ENCODE assay signal across 8 mouse cellular contexts in the genomic region with DNA sequence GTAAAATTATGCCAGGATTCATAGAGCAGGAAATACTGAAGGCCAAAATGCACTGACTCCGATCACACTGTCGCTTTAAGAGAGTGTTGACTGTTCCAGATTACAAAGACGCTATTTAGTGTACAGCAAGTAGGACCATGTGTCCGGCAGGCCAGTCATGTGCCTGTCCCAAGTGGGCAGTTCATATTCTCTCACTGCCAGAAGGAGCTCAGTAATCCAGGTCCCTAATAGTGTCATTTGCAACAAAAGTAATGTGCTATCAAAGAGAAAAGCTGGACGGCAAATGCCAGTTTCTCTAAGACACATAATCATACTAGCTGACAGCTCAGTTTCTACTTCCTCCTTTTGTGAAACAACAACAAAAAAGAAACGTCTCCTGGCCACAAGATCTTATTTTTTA. TPM values are rescaled to one million over a fixed set of nuclear protein-coding genes. Genes with fewer than 3 reads are reported as not detected.
DNase-seq lines count a peak whose midpoint lies in the region; ATAC-seq and TF ChIP-seq lines count a peak whose summit lies in the region.

No protein-coding gene starts in this region.

- H3K27me3 ChIP-seq in embryonic facial prominence, embryonic 13.5 days, result no peaks in the 10 kb centered on the region
- no peaks in the 10 kb centered on the region for H3K27me3 ChIP-seq in hindbrain, embryonic 15.5 days
- no peaks in the 10 kb centered on the region for H3K27me3 ChIP-seq in liver, embryonic 15.5 days
- no peaks in the 10 kb centered on the region for H3K27me3 ChIP-seq in small intestine, adult 2 months (ENCODE audit: control insufficient read depth, insufficient read depth, low read length)

- peak; percentile 74 to 80 for DNase-seq in heart, adult 18-20 months
- DNase-seq in heart, postnatal 25 days (ENCODE audit: low spot score), result no peak
- DNase-seq in frontal cortex, adult 2 months (ENCODE audit: extremely low spot score in 1 of 2, low spot score in 1 of 2), result no peak
- DNase-seq in right cerebral cortex, postnatal 14 days, result no peak

- H3K4me3 ChIP-seq in embryonic facial prominence, embryonic 13.5 days, result peak overlapping the region; percentile 85
- H3K4me3 ChIP-seq in hindbrain, embryonic 15.5 days, result no peak overlapping the region
- peak overlapping the region; percentile 84 for H3K4me3 ChIP-seq in liver, embryonic 15.5 days (replicated peaks)
- H3K4me3 ChIP-seq in small intestine, adult 2 months (ENCODE audit: low read depth, low read length), result peak overlapping the region; percentile 21; the same call in 1 of the 2 replicates

- no peaks in the 10 kb centered on the region for H3K9me3 ChIP-seq in embryonic facial prominence, embryonic 13.5 days
- H3K9me3 ChIP-seq in hindbrain, embryonic 15.5 days, result no peaks in the 10 kb centered on the region
- H3K9me3 ChIP-seq in liver, embryonic 15.5 days (replicated peaks), result no peaks in the 10 kb centered on the region

- H3K4me2 ChIP-seq in embryonic facial prominence, embryonic 13.5 days, result peak overlapping the region; percentile 82
- H3K4me2 ChIP-seq in hindbrain, embryonic 15.5 days, result peak overlapping the region; percentile 53
- H3K4me2 ChIP-seq in liver, embryonic 15.5 days, result peak overlapping the region; percentile 99

- H3K27ac ChIP-seq in embryonic facial prominence, embryonic 13.5 days, result no peak overlapping the region
- no peak overlapping the region for H3K27ac ChIP-seq in hindbrain, embryonic 15.5 days (replicated peaks)
- H3K27ac ChIP-seq in liver, embryonic 15.5 days (replicated peaks), result peak overlapping the region; percentile 87
- H3K27ac ChIP-seq in small intestine, adult 2 months (ENCODE audit: insufficient read depth, low read depth, low read length), result peak overlapping the region; percentile 98

- intact Hi-C loops in heart, postnatal 25 days (cut with DNase I), result loop anchor here (2.0 to 5.0 kb wide), 2 partner anchors 172 to 196 kb away; no protein-coding TSS in a partner anchor

- peaks cover 39% of the 10 kb centered on the region for H3K4me1 ChIP-seq in embryonic facial prominence, embryonic 13.5 days
- peaks cover 36% of the 10 kb centered on the region for H3K4me1 ChIP-seq in hindbrain, embryonic 15.5 days (replicated peaks)
- H3K4me1 ChIP-seq in liver, embryonic 15.5 days (replicated peaks), result peaks cover 64% of the 10 kb centered on the region
- peaks cover 21% of the 10 kb centered on the region for H3K4me1 ChIP-seq in small intestine, adult 2 months (ENCODE audit: control insufficient read depth, insufficient read depth, insufficient read length, low read length)

- H3K9ac ChIP-seq in embryonic facial prominence, embryonic 13.5 days, result 0 out of 2 replicates have a peak overlapping the region, but pooled peaks have one; percentile 47
- H3K9ac ChIP-seq in hindbrain, embryonic 15.5 days, result no peak overlapping the region
- 0 out of 2 replicates have a peak overlapping the region, but pooled peaks have one; percentile 5 for H3K9ac ChIP-seq in liver, embryonic 15.5 days

- no peaks in the 10 kb centered on the region for H3K36me3 ChIP-seq in embryonic facial prominence, embryonic 13.5 days
- no peaks in the 10 kb centered on the region for H3K36me3 ChIP-seq in hindbrain, embryonic 15.5 days
- no peaks in the 10 kb centered on the region for H3K36me3 ChIP-seq in liver, embryonic 15.5 days (replicated peaks)
- no peaks in the 10 kb centered on the region for H3K36me3 ChIP-seq in small intestine, adult 2 months (ENCODE audit: control insufficient read depth, insufficient read depth, low read length)

- 18% methylated on average over 6 of the region's 6 CpGs for WGBS in embryonic facial prominence, embryonic 13.5 days
- 29% methylated on average over 6 of the region's 6 CpGs for WGBS in hindbrain, embryonic 15.5 days
- WGBS in liver, embryonic 15.5 days (ENCODE audit: insufficient replicate concordance), result 17% methylated on average over 6 of the region's 6 CpGs
- WGBS in small intestine, adult 2 months, result 6% methylated on average over 6 of the region's 6 CpGs

- no peak for ATAC-seq in embryonic facial prominence, embryonic 13.5 days (ENCODE audit: insufficient number of reproducible peaks, insufficient read depth, low FRiP score, low TSS enrichment, low read depth)
- no peak for ATAC-seq in hindbrain, embryonic 15.5 days (ENCODE audit: low FRiP score, low read depth)
- no peak for ATAC-seq in liver, embryonic 15.5 days (ENCODE audit: insufficient read depth)

- TF ChIP-seq CTCF in small intestine, adult 2 months (IDR thresholded peaks at IDR 0.05; ENCODE audit: extremely low read depth, insufficient read length, insufficient replicate concordance, low read depth, low read length), result no peak

- no peak for TF ChIP-seq POLR2A in small intestine, adult 2 months (IDR thresholded peaks at IDR 0.05; ENCODE audit: low read depth, low read length)

RNA-seq across cellular contexts. Expression of a gene that starts 1.3 kb away (rescaled TPM):
- total RNA-seq in heart, adult 18-20 months (2021), result 100 to 1,000 TPM; 867 to 929 TPM
- 100 to 1,000 TPM; 516 to 557 TPM for total RNA-seq in heart, postnatal 25 days (2021)
- 411 and 420 TPM in 2 replicates for polyA plus RNA-seq in embryonic facial prominence, embryonic 13.5 days (2015; fragmentation: Nextera tagmentation; extraction: Ambion mirVana)
- polyA plus RNA-seq in hindbrain, embryonic 15.5 days (2015; fragmentation: Nextera tagmentation; extraction: Ambion mirVana), result 223 and 225 TPM in 2 replicates
- polyA plus RNA-seq in liver, embryonic 15.5 days (2015; fragmentation: Nextera tagmentation; extraction: Ambion mirVana), result 68.9 and 71.9 TPM in 2 replicates
- 14.1 and 37.6 TPM in 2 replicates for polyA plus RNA-seq in small intestine, adult 2 months (2012; rRNA removed)
- polyA plus RNA-seq in frontal cortex, adult 2 months (2012; rRNA removed), result 127 and 132 TPM in 2 replicates

Comparison
In these comparisons a context has a peak if more than half of its experiments do, and no peak if none do; other contexts are left out.
1. DNase-seq: peak in heart, adult 18-20 months (2 of 2); none in heart, postnatal 25 days (single experiment), frontal cortex, adult 2 months (0 of 2) and right cerebral cortex, postnatal 14 days (single experiment).
2. H3K27ac ChIP-seq: peak in liver, embryonic 15.5 days (single experiment) and small intestine, adult 2 months (single experiment); none in embryonic facial prominence, embryonic 13.5 days (single experiment) and hindbrain, embryonic 15.5 days (single experiment).
3. Peak in every context shown above with its lines, with median percentiles within 50 percentile points of each other: H3K4me2 ChIP-seq.